Mouse (Mus musculus): ENCODE data around the gene Thrb. TPM values are rescaled to one million over a fixed set of nuclear protein-coding genes. Genes with fewer than 3 reads are reported as not detected.

The Thrb gene
- polyA plus RNA-seq, 1 experiment from 2014 or later, result 0.38 TPM

GRCm38 (mm10) chr14:17818086-17818485 lies 158.0 kb downstream of the Thrb start:
- H3K36me3 ChIP-seq, result no peaks in the 10 kb centered on the region
- no peak for DNase-seq (ENCODE audit: low spot score)
- H3K27me3 ChIP-seq (ENCODE audit: low read depth, poor library complexity, severe bottlenecking), result no peaks in the 10 kb centered on the region
- no peak overlapping the region for H3K27ac ChIP-seq
- H3K4me1 ChIP-seq, result no peaks in the 10 kb centered on the region
- no peaks in the 10 kb centered on the region for H3K9me3 ChIP-seq (replicated peaks)
- WGBS, result 86% methylated on average over 2 of the region's 2 CpGs
- no peak overlapping the region for H3K4me3 ChIP-seq

- DNase-seq (ENCODE audit: low spot score), result no peak
- H3K27me3 ChIP-seq (ENCODE audit: low read depth, poor library complexity, severe bottlenecking), result no peaks in the 10 kb centered on the region
Measured at GRCm38 (mm10) chr14:17822754-17823153, 162.7 kb downstream of the Thrb start.

GRCm38 (mm10) chr14:17827401-17827800 lies 167.3 kb downstream of the Thrb start:
- H3K9me3 ChIP-seq (replicated peaks), result no peaks in the 10 kb centered on the region
- no peak for DNase-seq (ENCODE audit: low spot score)
- no peak overlapping the region for H3K27ac ChIP-seq
- no peaks in the 10 kb centered on the region for H3K36me3 ChIP-seq
- H3K27me3 ChIP-seq (ENCODE audit: low read depth, poor library complexity, severe bottlenecking), result no peaks in the 10 kb centered on the region
- WGBS, result 77% methylated on average over 6 of the region's 6 CpGs
- H3K4me3 ChIP-seq, result no peak overlapping the region
- peaks cover 3% of the 10 kb centered on the region; the same call in 1 of the 2 replicates for H3K4me1 ChIP-seq

More at GRCm38 (mm10) chr14:17822754-17823153, 162.7 kb downstream of the Thrb start:
- H3K27ac ChIP-seq, result no peak overlapping the region
- H3K9me3 ChIP-seq (replicated peaks), result no peaks in the 10 kb centered on the region
- H3K4me3 ChIP-seq, result no peak overlapping the region
- no peaks in the 10 kb centered on the region for H3K36me3 ChIP-seq
- peaks cover 3% of the 10 kb centered on the region; the same call in 1 of the 2 replicates for H3K4me1 ChIP-seq
- 85% methylated on average over 7 of the region's 7 CpGs for WGBS

GRCm38 (mm10) chr14:17835738-17836137 lies 175.7 kb downstream of the Thrb start:
- Histone ChIP-seq H3K36me3 (no peaks in the 10 kb centered on the region), H3K4me1 (peaks cover 11% of the 10 kb centered on the region), H3K27me3 (ENCODE audit: low read depth, poor library complexity, severe bottlenecking) (no peaks in the 10 kb centered on the region), H3K4me3 (no peak overlapping the region), H3K27ac (no peak overlapping the region), H3K9me3 (replicated peaks) (no peaks in the 10 kb centered on the region)
- no peak for DNase-seq (ENCODE audit: low spot score)
- WGBS, result 90% methylated on average over 1 of the region's 1 CpGs

GRCm38 (mm10) chr14:17836766-17837165 lies 176.7 kb downstream of the Thrb start:
- Histone ChIP-seq H3K4me3 (no peak overlapping the region), H3K27me3 (ENCODE audit: low read depth, poor library complexity, severe bottlenecking) (no peaks in the 10 kb centered on the region), H3K27ac (no peak overlapping the region), H3K9me3 (replicated peaks) (no peaks in the 10 kb centered on the region), H3K4me1 (peaks cover 11% of the 10 kb centered on the region), H3K36me3 (no peaks in the 10 kb centered on the region)
- 91% methylated on average over 1 of the region's 1 CpGs for WGBS
- DNase-seq (ENCODE audit: low spot score), result no peak

GRCm38 (mm10) chr14:17845003-17845697 lies 185.1 kb downstream of the Thrb start:
- Histone ChIP-seq H3K4me1 (no peaks in the 10 kb centered on the region), H3K27ac (no peak overlapping the region), H3K4me3 (no peak overlapping the region), H3K9me3 (replicated peaks) (no peaks in the 10 kb centered on the region), H3K36me3 (no peaks in the 10 kb centered on the region), H3K27me3 (ENCODE audit: low read depth, poor library complexity, severe bottlenecking) (no peaks in the 10 kb centered on the region)
- WGBS, result 91% methylated on average over 5 of the region's 5 CpGs
- no peak for DNase-seq (ENCODE audit: low spot score)

- H3K27ac ChIP-seq, result no peak overlapping the region
- no peaks in the 10 kb centered on the region for H3K27me3 ChIP-seq (ENCODE audit: low read depth, poor library complexity, severe bottlenecking)
- WGBS, result 82% methylated on average over 6 of the region's 6 CpGs
- H3K9me3 ChIP-seq (replicated peaks), result no peaks in the 10 kb centered on the region
- no peaks in the 10 kb centered on the region for H3K36me3 ChIP-seq
- no peak for DNase-seq (ENCODE audit: low spot score)
- H3K4me3 ChIP-seq, result no peak overlapping the region
- H3K4me1 ChIP-seq, result no peaks in the 10 kb centered on the region
Measured at GRCm38 (mm10) chr14:17845871-17846270, 185.8 kb downstream of the Thrb start.

GRCm38 (mm10) chr14:17846700-17847099 lies 186.6 kb downstream of the Thrb start:
- Histone ChIP-seq H3K27ac (no peak overlapping the region), H3K4me1 (no peaks in the 10 kb centered on the region), H3K9me3 (replicated peaks) (no peaks in the 10 kb centered on the region), H3K4me3 (no peak overlapping the region), H3K27me3 (ENCODE audit: low read depth, poor library complexity, severe bottlenecking) (no peaks in the 10 kb centered on the region), H3K36me3 (no peaks in the 10 kb centered on the region)
- WGBS, result 77% methylated on average over 2 of the region's 2 CpGs
- no peak for DNase-seq (ENCODE audit: low spot score)

- Histone ChIP-seq H3K27ac (no peak overlapping the region), H3K4me3 (no peak overlapping the region), H3K36me3 (no peaks in the 10 kb centered on the region), H3K4me1 (no peaks in the 10 kb centered on the region), H3K9me3 (replicated peaks) (no peaks in the 10 kb centered on the region), H3K27me3 (ENCODE audit: low read depth, poor library complexity, severe bottlenecking) (no peaks in the 10 kb centered on the region)
- WGBS, result 54% methylated on average over 8 of the region's 8 CpGs
- no peak for DNase-seq (ENCODE audit: low spot score)
Measured at GRCm38 (mm10) chr14:17847211-17847610, 187.2 kb downstream of the Thrb start.

- no peak for DNase-seq (ENCODE audit: low spot score)
- no peaks in the 10 kb centered on the region for H3K9me3 ChIP-seq (replicated peaks)
- H3K27me3 ChIP-seq (ENCODE audit: low read depth, poor library complexity, severe bottlenecking), result no peaks in the 10 kb centered on the region
- H3K4me1 ChIP-seq, result no peaks in the 10 kb centered on the region
- H3K36me3 ChIP-seq, result no peaks in the 10 kb centered on the region
- no peak overlapping the region for H3K4me3 ChIP-seq
- 73% methylated on average over 4 of the region's 4 CpGs for WGBS
- no peak overlapping the region for H3K27ac ChIP-seq
Measured at GRCm38 (mm10) chr14:17850355-17850754, 190.3 kb downstream of the Thrb start.

- 90% methylated on average over 2 of the region's 2 CpGs for WGBS
- Histone ChIP-seq H3K27me3 (ENCODE audit: low read depth, poor library complexity, severe bottlenecking) (no peaks in the 10 kb centered on the region), H3K36me3 (no peaks in the 10 kb centered on the region), H3K9me3 (replicated peaks) (no peaks in the 10 kb centered on the region), H3K4me3 (no peak overlapping the region), H3K27ac (no peak overlapping the region), H3K4me1 (no peaks in the 10 kb centered on the region)
- DNase-seq (ENCODE audit: low spot score), result no peak
Measured at GRCm38 (mm10) chr14:17852236-17852635, 192.2 kb downstream of the Thrb start.

- Histone ChIP-seq H3K36me3 (no peaks in the 10 kb centered on the region), H3K9me3 (replicated peaks) (no peaks in the 10 kb centered on the region), H3K4me1 (no peaks in the 10 kb centered on the region), H3K27ac (no peak overlapping the region), H3K27me3 (ENCODE audit: low read depth, poor library complexity, severe bottlenecking) (no peaks in the 10 kb centered on the region), H3K4me3 (no peak overlapping the region)
- no peak for DNase-seq (ENCODE audit: low spot score)
- WGBS, result 76% methylated on average over 5 of the region's 5 CpGs
Measured at GRCm38 (mm10) chr14:17859790-17860385, 199.8 kb downstream of the Thrb start.

GRCm38 (mm10) chr14:17862651-17863050 lies 202.6 kb downstream of the Thrb start:
- H3K36me3 ChIP-seq, result no peaks in the 10 kb centered on the region
- H3K27ac ChIP-seq, result no peak overlapping the region
- WGBS, result 92% methylated on average over 3 of the region's 3 CpGs
- H3K4me3 ChIP-seq, result no peak overlapping the region
- no peaks in the 10 kb centered on the region for H3K9me3 ChIP-seq (replicated peaks)
- no peak for DNase-seq (ENCODE audit: low spot score)
- H3K4me1 ChIP-seq, result no peaks in the 10 kb centered on the region
- H3K27me3 ChIP-seq (ENCODE audit: low read depth, poor library complexity, severe bottlenecking), result no peaks in the 10 kb centered on the region

Measured in limb, embryonic 10.5 days (tissue).